Mouse (Mus musculus) olfactory bulb, adult 2 months (tissue): ENCODE results near the gene Rap1gds1.

Experiments
- CTCF ChIP-seq: fragments of 200-500 bp; IDR thresholded peaks from 2 replicates; pipeline ENCODE4 v1.5.1; 2012; ENCODE audit warnings: low read depth, mild to moderate bottlenecking, low read length, moderate library complexity; ENCODE audit not compliant: insufficient read depth
- POLR2A ChIP-seq: fragments of 200-500 bp; IDR thresholded peaks from 2 replicates; pipeline ENCODE4 v1.6.1; 2012; ENCODE audit warnings: mild to moderate bottlenecking, low read depth, low read length, moderate library complexity; ENCODE audit not compliant: insufficient read depth

GRCm38 (mm10) chr3:139062088-139062487 lies 12.9 kb downstream of the Rap1gds1 start:
- no peak for TF ChIP-seq POLR2A
- TF ChIP-seq CTCF = no peak
